Mouse (Mus musculus): ENCODE data around the gene P2ry13.
A peak's percentile ranks its signal among the peaks of the same experiment; 100 is the strongest.

The P2ry13 gene

DNA sequence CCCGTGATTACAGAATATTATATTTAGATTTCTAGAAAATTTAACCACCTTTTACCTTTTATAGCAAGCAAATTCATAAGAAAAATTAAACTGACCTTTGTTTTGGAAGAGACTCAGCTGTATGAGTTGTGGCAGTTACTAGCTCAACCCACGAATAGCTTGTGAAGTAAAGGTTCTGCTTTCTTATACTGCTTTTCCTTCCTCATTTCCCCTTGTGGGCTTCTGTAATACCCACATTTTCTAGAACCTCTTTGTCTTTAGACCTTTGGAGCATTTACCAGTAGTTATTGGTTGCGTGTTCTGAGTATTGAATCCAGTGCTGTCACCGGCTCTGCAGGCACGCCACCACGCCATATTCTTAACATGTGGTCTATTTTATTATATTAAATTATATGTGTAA lies at the start of gene P2ry13:
Gene P2ry13, minus strand, starts transcription at position 156 of the 400 bp plus-strand sequence.
- DNase-seq (ENCODE audit: low read depth, low spot score) = no peak

DNA sequence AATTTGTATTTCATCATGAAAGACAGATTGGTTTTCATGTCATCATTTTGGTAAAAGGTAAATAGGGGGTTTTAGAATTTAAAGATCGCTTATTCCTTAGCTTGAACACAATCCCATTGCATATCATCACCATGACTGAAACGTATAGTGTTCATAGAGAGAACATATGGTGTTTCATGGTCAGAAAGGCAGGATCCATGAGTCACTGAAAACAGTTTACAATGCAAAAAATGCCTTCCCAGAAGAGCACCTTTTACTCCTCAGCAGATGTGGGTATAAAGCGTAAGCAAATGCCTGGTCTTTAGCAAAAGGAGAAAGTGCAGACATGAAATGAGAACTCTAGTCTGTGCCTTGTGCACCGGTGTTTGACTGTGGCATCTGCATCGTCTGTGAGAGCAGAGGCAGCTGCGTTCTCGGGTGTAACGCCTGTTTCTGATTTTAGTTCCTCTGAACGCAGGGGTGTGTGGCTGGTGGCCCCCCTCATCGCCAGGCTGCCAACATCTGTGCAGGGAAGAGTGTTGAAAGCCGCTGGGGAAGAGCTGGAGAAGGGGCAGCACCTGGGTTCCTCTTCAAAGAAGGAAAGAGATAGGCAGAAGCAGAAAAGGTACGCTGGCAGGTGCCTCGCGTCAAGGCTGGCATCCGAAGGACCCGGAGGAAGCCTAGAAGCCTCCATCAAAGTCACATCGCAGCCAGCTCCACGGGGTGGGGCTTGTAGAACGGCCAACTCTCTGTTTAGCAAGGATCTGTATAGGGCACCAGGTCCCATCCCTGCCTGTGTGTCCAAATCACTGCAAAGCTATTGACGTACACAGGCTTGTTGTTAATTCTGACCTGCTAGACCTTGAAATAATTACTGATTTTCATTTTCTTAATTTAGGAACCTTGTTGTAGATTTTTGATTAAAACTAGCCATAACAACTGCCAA lies 47.3 kb upstream of the P2ry13 start:
- peak; percentile 36 for DNase-seq (ENCODE audit: low read depth, low spot score)

DNA sequence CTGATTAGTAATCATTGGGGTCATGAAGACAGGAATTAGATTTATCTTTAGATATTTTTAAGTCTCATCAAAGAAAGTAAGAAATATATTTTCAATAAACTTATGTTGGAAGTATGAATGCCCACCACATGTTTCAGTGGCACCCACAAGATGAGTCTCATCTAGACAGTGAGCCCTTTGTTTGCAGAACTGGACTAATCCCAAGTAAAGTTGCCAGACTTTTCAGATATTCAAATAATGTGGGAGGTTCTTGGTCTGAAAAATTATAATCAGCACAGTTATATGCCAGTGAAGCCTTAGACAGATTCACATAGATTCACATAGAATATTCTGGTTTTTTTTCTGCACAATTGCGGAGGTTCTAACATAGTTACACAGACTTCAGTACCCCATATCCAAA lies 39.8 kb upstream of the P2ry13 start:
- no peak for DNase-seq (ENCODE audit: low read depth, low spot score)

DNA sequence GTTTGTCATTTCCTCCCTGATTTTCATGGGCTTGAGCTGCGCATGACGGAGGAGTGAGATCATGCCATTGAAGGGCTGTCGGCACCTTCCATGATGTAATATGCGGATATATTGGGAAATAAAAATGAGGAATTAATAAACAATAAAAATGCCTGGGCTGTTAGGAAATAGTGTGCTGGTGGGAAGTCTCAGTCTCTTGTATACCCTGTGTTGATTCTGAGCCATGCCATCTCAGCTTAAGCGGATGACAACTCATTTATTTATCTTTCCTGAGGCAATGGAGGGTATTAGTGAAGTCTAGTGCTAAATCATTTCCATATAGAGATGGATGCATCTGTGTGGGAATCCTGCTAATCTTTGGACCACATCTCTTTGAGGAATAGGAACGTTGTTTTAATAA lies 37.3 kb upstream of the P2ry13 start:
- DNase-seq (ENCODE audit: low read depth, low spot score) = no peak

DNA sequence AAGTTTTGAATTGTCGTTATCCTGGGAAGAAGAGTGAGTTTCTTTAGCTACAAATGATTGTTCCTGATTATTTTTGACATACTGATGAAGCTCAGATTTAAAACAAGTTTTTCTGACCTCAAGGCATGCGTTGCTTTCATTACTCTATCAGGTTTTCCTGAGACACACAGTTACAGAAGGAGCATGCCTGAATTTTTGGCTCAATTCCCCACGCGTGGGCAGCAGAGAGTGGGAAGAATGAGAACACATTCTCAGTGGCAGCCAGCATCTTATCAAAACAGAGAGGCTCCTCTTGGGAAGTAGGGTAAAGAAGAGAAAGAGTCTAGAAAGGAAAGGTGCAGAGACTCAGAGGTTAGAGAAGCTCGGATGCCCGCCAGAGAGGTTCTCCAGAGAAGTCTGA lies 32.7 kb upstream of the P2ry13 start:
- DNase-seq (ENCODE audit: low read depth, low spot score) = peak; percentile 91

DNA sequence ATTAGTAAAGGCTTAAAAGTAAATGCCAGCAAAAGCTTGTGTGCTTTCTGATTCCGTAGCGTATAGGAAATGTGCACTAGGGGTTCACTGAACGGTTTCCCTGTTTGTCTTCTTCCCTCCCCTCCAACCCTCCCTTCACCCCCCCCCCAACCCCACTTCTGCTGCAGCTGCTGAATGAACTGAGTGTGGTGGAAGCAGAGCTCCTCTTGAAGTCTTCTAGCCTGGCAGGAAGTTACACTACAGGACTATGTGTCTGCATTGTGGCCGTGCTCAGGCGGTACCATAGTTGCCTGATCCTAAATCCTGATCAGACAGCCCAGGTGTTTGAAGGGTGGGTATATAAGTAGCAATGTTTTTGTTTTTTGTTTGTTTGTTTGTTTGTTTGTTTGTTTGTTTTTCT lies 24.2 kb upstream of the P2ry13 start:
- peak; percentile 39 for DNase-seq (ENCODE audit: low read depth, low spot score)

DNA sequence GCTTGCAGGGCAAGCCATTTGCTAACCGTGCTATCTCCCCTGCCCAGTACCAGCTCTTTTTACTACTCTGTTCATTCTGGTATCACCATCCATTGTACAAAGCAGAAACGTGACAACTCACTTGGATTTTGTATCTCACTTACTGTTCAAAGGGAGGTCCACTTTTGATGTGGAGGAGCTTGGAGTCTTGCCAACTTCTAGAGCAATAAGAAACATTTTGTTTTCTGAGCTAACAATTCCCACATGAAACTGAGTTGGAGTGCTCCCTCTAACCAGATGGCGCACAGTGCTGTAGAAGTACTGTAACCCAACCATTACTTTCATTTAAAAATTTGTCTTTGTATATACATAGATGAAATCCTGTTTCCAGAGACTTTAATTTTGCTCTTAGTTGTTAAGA lies 20.2 kb upstream of the P2ry13 start:
- peak; percentile 78 for DNase-seq (ENCODE audit: low read depth, low spot score)

DNA sequence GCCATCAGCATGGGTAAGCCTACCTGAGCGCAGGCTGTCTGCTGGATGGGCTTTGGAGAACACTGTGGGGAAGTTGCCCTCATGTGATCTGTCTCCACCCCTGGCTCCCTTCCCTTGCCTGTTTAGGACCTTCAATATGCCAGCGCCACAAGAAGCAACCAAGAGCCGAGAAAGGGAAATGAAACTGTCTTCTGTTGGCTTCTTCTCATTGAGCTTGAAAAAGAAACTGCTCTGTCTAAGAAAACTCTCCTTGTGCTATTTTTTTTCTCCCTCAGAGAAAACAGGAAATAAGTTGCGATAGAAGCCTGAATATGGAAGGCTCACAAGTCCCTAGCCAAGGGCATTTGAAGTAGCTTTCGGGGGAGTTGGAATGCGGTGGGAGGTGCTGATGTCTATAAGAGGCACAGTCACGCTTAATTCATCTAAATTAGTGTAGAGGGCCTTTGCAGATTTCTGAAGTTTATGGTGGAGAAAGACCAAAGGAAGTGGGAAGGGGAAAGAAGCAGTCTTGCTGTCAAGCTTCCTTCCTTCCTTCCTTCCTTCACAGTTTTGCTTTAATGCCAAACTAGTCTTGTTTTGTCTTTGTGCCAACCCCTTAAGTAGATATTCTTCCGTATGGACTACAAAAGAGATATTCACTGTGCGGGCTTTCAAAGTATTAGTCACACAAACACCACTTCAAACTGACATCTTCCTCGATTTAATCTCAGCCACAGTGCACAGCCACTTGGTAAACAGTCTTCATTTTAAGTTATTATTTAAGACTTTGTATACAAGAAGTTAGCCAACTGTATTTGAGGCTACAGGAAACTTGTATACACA lies 18.3 kb upstream of the P2ry13 start:
- DNase-seq (ENCODE audit: low read depth, low spot score) = peak; percentile 71

DNA sequence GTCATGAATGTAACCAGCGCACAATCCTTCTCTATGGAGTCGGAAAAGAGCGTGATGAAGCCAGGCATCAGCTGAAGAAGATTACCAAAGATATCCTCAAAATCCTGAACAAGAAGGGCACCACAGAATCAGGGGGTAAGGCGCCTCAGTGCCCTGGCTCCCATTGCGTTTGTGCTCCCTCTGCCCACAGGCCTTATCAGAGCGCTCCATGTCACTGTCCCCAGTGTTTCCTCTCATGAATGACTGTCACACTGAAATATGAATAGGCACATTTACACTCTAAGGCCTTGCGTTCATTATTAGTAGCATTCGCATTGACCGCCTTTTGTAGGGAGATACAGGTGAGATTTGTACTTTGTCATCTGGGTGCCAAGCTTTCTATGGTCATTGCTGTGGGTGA lies 17.0 kb upstream of the P2ry13 start:
- no peak for DNase-seq (ENCODE audit: low read depth, low spot score)

DNA sequence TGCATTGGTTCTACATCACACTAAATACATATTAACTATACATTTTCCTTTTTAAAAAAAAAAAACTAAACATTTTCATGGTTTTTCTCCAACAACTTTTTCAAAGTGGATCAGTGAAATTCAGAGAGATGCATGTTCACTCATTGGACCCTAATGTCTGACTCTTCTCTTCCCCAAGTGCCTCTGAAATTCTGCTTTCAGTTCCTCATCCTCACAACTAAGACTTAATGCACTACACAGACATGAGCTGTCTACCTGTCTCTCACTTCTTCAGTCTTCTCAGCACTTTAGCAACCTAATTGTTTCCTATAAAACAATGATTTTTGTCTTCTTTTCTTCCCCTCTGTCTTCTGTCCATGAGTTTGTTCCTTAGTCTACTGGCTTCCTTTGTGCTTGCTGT lies 14.7 kb upstream of the P2ry13 start:
- no peak for DNase-seq (ENCODE audit: low read depth, low spot score)

DNA sequence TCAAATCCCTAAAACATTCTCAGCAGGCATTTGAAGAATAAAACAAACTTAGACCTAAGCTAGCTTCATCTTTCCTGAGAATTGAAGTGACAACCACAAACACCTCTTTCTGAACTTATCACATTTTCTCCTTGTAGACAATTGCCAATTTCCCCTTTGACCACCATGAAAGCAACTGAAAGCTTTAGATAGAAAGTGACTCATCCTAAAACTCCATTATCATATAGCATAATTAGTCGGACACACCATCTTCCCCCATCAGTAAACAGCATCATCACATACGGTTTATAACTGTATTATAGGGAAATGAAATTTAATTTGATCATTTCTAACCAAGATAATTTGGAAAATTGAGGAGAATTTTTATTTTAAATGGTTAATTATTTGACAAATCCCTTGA lies 11.6 kb upstream of the P2ry13 start:
- no peak for DNase-seq (ENCODE audit: low read depth, low spot score)

DNA sequence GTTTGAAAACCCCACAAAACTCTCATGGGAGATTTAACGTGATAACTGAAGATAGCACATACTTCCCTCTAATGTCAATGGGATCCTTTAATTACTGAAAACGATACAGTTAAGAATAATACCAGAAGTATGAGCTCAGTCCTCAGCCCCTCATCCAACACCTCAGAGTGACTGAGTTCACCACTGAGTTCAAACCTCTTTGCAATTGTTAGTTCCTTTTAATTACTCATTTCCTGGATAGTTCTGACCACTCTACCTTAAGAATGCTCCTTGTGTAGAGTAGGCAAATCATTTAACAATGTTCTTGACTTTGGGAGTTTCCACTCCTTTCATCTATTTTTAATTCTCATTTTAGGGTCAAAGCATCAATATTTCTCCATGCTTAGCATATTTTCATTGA lies 8.6 kb upstream of the P2ry13 start:
- DNase-seq (ENCODE audit: low read depth, low spot score) = no peak

DNA sequence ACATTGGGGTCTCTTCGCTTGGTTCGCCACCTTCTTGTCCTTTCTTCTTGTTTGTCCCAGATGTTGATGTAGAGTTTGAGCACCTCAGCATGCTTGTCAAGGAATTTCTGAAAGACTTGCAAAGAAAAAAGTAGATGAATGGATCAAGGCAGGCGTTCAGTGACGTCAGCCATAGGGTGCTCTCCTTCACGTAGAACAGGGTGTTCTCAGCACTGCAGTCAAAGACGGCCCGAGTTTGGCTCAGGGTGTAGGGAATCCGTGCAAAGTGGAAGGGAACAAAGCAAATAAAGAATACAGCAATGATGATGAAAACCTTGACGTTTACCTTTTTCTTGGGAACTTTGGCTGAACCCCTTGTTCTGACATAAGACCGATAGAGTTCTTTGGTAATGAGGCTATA lies 6.5 kb upstream of the P2ry13 start:
- no peak for DNase-seq (ENCODE audit: low read depth, low spot score)

DNA sequence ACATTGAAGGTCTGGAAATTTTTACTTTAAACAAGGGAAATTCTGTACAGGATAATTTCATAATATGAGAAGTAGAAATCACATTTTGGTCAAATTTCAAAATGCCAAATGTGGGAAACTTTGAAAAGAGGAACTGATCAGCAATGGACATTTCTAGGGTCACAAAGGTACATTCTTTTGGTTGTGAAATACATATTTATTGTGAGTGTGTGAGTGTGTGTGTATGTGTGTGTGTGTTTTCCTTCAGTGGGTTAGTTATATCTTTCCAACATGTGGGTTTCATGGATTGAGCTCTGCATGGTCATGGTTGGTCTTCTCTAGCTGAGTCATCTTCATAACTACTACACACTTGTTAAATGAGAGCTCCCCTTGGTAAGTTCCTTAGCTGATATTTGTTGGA lies 1.7 kb upstream of the P2ry13 start:
- DNase-seq (ENCODE audit: low read depth, low spot score) = no peak

DNA sequence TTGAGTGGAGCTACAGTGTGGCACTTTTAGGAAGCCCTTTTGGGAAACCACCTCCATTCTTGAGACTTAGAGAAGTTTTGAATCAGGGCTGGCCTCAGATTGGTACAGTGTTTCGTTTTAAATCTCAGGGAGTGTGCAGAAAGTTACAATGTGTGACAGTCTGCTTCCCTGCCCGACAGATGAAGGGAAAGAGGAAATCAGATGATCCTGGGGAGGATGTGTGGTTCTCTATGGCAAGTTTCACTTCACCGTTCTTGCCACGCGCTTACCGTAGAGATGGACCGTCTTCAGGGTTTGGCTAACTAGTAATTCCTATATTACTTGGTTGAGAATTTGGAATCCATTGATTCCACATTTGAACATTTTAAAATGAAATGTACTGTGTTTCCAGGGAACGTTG lies 1.1 kb upstream of the P2ry13 start:
- DNase-seq (ENCODE audit: low read depth, low spot score) = peak; percentile 39

DNA sequence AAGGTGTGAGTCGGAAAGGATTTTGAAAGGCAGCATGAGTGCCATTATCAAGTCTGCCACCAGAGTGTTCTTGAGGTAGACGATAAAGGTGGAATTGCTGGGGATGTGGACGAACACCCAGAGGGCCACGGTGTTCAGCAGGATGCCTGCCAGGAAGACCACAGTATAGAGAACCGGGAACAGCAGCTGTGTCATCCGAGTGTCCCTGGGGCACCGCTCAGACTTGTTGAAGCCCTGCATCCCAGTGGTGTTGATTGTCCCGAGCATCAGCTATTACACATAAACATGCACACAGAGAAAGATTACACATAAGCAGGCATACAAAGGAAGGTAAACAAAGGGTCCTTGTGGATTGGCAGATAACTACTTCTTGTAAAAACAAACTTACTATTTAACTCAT lies 593 bp downstream of the P2ry13 start:
- DNase-seq (ENCODE audit: low read depth, low spot score) = no peak

DNA sequence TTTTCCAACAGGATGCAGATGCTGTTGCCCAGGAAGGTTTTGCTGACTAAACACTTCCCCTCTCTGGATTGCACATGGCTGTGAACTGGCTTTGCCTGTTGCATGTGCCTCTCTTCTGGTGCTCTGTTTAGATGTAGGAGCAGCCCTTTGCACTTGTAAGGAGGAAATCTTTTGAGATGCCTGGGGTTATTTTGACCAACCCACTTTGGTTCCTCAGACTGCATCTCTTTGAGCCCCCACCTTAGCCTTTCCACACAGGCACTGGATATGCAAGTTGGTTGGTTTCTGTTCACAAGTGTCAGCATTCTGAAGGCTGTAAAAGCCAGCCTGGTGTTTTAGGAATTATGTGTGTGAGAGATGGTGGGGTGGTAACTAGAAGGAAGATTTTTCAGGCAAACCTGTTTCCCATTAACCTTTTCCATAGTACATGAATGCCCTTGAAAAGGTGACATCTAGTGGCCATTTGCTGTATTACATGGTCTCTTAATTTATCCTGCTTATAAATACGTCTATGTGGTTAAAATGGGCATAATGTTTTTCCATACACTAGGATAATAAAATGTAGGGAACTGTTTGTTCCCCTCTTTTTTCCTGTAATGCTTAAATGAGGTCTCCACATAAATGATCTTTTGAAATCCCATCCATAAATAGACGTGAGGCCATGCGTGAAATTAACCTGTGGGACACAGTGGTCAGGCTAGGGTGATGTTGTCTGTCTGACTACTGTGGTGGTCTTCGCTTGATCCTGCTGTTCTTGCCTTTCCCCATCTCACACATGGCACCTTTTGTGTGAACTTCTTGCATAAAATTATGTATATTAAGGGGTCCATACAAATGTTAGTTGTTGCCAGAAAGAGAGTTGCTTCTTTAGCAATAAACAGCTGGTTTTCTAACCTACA lies 1.8 kb downstream of the P2ry13 start:
- DNase-seq (ENCODE audit: low read depth, low spot score) = peak; percentile 91

DNA sequence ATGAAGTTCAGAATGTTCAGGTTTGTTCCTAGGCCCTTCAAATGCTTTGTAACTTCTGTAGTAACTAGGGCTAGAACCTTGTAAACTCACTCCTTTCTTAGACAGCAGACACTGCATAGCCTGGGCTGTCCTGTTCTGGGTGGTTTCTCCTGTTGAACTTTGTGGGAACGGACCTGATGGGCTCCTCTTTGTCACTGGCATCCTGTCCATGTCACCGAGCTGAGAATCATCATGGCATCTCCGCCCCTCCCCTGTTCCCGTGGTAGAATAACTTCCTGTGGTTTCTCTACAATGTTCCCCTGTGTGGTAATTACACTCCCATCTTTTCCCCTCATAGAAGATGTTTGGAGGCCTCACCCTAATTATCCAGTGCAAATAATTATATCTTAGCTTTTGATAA lies 4.7 kb downstream of the P2ry13 start:
- no peak for DNase-seq (ENCODE audit: low read depth, low spot score)

DNA sequence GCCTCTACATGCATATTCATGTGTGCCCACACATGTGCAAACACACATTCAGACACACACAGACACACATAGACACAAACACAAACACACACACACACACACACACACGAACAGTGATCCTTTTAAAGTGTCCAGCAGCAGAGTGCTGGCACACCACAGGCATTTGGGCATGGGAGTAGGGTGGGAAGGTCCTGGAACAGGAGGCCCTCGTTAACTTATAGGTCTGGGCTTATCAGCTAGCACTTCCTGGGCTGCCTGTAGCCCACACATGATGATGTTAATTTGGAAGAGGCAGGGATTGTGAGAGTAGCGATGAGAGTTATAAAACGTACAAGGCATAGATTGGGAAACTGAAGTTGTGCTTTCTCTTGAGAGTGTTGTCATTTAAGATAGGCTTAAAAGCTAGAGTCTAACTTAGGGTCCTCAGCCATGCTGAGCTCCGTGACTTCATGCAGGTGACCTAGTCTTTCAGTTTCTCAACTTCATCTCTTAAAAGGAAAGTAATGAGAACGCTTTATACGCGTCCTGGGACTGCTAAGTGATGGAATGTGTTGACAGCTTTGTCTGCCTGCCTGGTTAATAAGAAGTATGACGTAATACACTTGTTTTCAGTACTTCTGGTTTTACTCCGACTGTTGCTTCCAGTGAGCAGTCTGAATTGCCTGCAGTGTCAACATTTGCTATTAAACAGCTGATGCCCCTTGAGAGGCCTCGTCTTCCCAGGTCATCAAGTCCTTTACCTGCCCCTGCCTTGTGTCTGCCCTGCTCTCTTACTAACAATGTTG lies 5.8 kb downstream of the P2ry13 start:
- no peak for DNase-seq (ENCODE audit: low read depth, low spot score)

DNA sequence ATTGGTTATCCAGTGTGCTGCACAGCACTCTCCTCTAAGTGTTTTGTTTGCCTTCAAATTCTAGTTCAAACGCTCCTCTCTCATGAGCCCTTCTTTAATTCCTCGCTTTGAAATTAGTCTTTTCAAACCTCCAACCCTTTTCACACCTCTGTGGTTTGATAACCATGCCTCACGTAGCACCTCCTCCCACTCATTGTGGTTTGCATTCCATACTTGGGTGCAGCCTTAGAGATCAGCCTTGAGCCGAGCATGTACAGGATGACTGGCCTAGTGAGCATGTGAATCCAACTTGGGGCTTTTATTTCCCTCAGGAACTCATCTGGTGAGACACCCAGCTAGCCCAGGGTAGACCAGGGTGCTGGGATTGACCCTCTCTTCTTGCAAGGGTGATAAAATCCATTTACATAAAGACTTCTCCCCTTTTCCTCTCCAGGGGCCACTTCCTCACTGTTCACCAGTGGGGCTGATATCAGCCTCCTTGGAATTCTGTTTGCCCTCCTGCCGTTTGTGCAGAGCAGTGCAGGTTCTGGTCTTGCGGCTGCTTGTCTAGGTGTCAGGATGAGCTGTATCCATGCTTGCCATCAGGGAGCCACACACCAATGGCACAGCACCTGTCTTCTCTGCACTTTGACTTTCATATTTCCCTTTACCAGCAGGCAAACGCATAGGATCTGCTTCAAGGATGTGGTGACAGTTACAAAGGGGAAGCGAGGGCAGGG lies 6.7 kb downstream of the P2ry13 start:
- DNase-seq (ENCODE audit: low read depth, low spot score) = peak; percentile 55
